Mouse (Mus musculus) CD4-positive helper T cell, adult 2 months (primary cell): ENCODE results near the gene Pars2.

Experiments
- DNase-seq: peaks from one replicate; pipeline ENCODE4 v3.0.0-alpha.2; 2012; ENCODE audit warnings: low read depth, missing footprints, low spot score

The Pars2 gene

GRCm38 (mm10) chr4:106634086-106634479 lies 16.8 kb upstream of the Pars2 start:
- no peak for DNase-seq

GRCm38 (mm10) chr4:106643483-106644217 lies 7.2 kb upstream of the Pars2 start:
- DNase-seq: no peak

GRCm38 (mm10) chr4:106644218-106644610 lies 6.7 kb upstream of the Pars2 start:
- DNase-seq: no peak

- DNase-seq: no peak
Observed at GRCm38 (mm10) chr4:106645797-106646196, 5.1 kb upstream of the Pars2 start.

GRCm38 (mm10) chr4:106647137-106647536 lies 3.7 kb upstream of the Pars2 start:
- DNase-seq: no peak

- no peak for DNase-seq
Observed at GRCm38 (mm10) chr4:106652546-106652945, 1.7 kb downstream of the Pars2 start.

GRCm38 (mm10) chr4:106653051-106653450 lies 2.2 kb downstream of the Pars2 start:
- DNase-seq: no peak

GRCm38 (mm10) chr4:106655681-106656080 lies 4.8 kb downstream of the Pars2 start:
- no peak for DNase-seq

GRCm38 (mm10) chr4:106663956-106664470 lies 13.1 kb downstream of the Pars2 start:
- no peak for DNase-seq

- DNase-seq: no peak
Observed at GRCm38 (mm10) chr4:106664697-106665096, 13.8 kb downstream of the Pars2 start.

- no peak for DNase-seq
Observed at GRCm38 (mm10) chr4:106665269-106665668, 14.4 kb downstream of the Pars2 start.

- DNase-seq: no peak
Observed at GRCm38 (mm10) chr4:106665673-106666072, 14.8 kb downstream of the Pars2 start.

- DNase-seq: no peak
Observed at GRCm38 (mm10) chr4:106666546-106666945, 15.7 kb downstream of the Pars2 start.

- DNase-seq: no peak
Observed at GRCm38 (mm10) chr4:106676749-106677148, 25.9 kb downstream of the Pars2 start.

- peak; percentile 95 for DNase-seq
Observed at GRCm38 (mm10) chr4:106678442-106679118, 27.7 kb downstream of the Pars2 start, which contains the start of gene Ttc4. Gene Ttc4 (minus strand): TSS chr4:106678944.

GRCm38 (mm10) chr4:106679152-106679551 lies 28.3 kb downstream of the Pars2 start:
- no peak for DNase-seq

GRCm38 (mm10) chr4:106680955-106681354 lies 30.1 kb downstream of the Pars2 start:
- DNase-seq: no peak

GRCm38 (mm10) chr4:106688636-106689296 lies 37.9 kb downstream of the Pars2 start:
- DNase-seq: no peak

GRCm38 (mm10) chr4:106693841-106694430 lies 43.1 kb downstream of the Pars2 start:
- DNase-seq: no peak

- DNase-seq: peak; percentile 18
Observed at GRCm38 (mm10) chr4:106699989-106700388, 49.1 kb downstream of the Pars2 start.

GRCm38 (mm10) chr4:106700798-106701197 lies 49.9 kb downstream of the Pars2 start:
- no peak for DNase-seq

GRCm38 (mm10) chr4:106703956-106704355 lies 53.1 kb downstream of the Pars2 start:
- no peak for DNase-seq
